Mouse (Mus musculus) MEL (cell line): Measurements from ENCODE around the gene Zfp689.

Source experiments
- CHD2 ChIP-seq: IDR thresholded peaks from 2 replicates; pipeline ENCODE4 v1.6.1; 2011; ENCODE audit warnings: low read length, improper control_type of control experiment
- CTCF ChIP-seq, 3 experiments: IDR thresholded peaks in 2 of 3; conservative IDR thresholded peaks in 1 of 3; 2 replicates each; pipeline ENCODE4 v1.5.1; 2011 to 2012; ENCODE audit warnings: low read length in 3 of 3, low read depth in 2 of 3, mild to moderate bottlenecking in 2 of 3, improper control_type of control experiment in 1 of 3, inconsistent platforms in 1 of 3, mixed read lengths in 1 of 3, moderate library complexity in 1 of 3; ENCODE audit not compliant: control insufficient read depth in 1 of 3, insufficient read depth in 1 of 3, poor library complexity in 1 of 3, severe bottlenecking in 1 of 3
- E2F4 ChIP-seq: IDR thresholded peaks from 2 replicates; pipeline ENCODE4 v1.6.1; 2011; ENCODE audit warnings: low read depth, low read length, improper control_type of control experiment, borderline replicate concordance
- EP300 ChIP-seq, 2 experiments: IDR thresholded peaks; 2 replicates each; pipeline ENCODE4 v1.6.1; 2011; ENCODE audit warnings: improper control_type of control experiment in 2 of 2, low read length in 2 of 2, low read depth in 1 of 2, mild to moderate bottlenecking in 1 of 2
- GABPA ChIP-seq: IDR thresholded peaks from 2 replicates; pipeline ENCODE4 v1.6.1; 2012; ENCODE audit warnings: low read depth, mild to moderate bottlenecking, inconsistent platforms, low read length, improper control_type of control experiment, moderate library complexity
- MXI1 ChIP-seq: IDR thresholded peaks from 2 replicates; pipeline ENCODE4 v1.6.1; 2011; ENCODE audit warnings: mild to moderate bottlenecking, low read depth, low read length, improper control_type of control experiment
- NRF1 ChIP-seq: IDR thresholded peaks from 2 replicates; pipeline ENCODE4 v1.6.1; 2014; ENCODE audit warnings: low read depth, mild to moderate bottlenecking, inconsistent platforms, low read length, improper control_type of control experiment, moderate library complexity; ENCODE audit not compliant: poor library complexity, insufficient read depth, severe bottlenecking
- POLR2A ChIP-seq, 2 experiments: IDR thresholded peaks; 2 replicates each; pipeline ENCODE4 v1.6.1; 2011 to 2012; ENCODE audit warnings: low read length in 2 of 2, mild to moderate bottlenecking in 2 of 2, control low read depth in 1 of 2, improper control_type of control experiment in 1 of 2, low read depth in 1 of 2, moderate library complexity in 1 of 2; ENCODE audit not compliant: control insufficient read depth in 1 of 2, insufficient read depth in 1 of 2, poor library complexity in 1 of 2
- POLR2AphosphoS2 ChIP-seq: IDR thresholded peaks from 2 replicates; pipeline ENCODE4 v1.6.1; 2011; ENCODE audit warnings: low read length, improper control_type of control experiment
- ZC3H11A ChIP-seq: IDR thresholded peaks from 2 replicates; pipeline ENCODE4 v1.6.1; 2012; ENCODE audit warnings: low read depth, mild to moderate bottlenecking, inconsistent platforms, low read length, improper control_type of control experiment
- ZNF384 ChIP-seq: IDR thresholded peaks from 2 replicates; pipeline ENCODE4 v1.6.1; 2012; ENCODE audit warnings: low read depth, mild to moderate bottlenecking, inconsistent platforms, low read length, improper control_type of control experiment

DNA sequence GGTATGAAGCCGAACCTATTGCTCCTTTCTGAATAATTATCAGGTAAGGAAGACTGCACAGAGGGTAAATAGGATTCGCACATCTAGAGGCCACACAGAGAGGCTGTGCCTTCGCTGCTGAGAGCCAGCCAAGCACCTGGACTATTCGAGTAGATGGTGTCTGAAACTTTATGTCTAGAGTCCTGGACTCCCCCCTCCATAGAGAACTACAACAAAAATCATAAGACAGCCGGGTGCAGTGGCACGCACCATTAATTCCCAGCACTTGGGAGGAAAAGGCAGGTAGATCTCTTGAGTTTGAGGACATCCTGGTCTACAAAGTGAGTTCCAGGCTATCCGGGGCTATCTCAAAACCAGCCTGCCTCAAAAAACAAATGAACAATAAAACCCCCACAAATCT is 1.0 kb upstream of the Zfp689 start:
- TF ChIP-seq EP300 (IDR thresholded peaks at IDR 0.05; ENCODE audit: low read depth in 1 of 2, low read length in 2 of 2) (no peak), E2F4 (no peak), CHD2 (no peak), CTCF (IDR thresholded peaks at IDR 0.05 in 2 of 3, conservative IDR thresholded peaks at IDR 0.05 in 1 of 3; ENCODE audit: control insufficient read depth in 1 of 3, insufficient read depth in 1 of 3, low read depth in 2 of 3, low read length in 3 of 3, poor library complexity in 1 of 3, severe bottlenecking in 1 of 3) (no peak), POLR2A (IDR thresholded peaks at IDR 0.05; ENCODE audit: control insufficient read depth in 1 of 2, insufficient read depth in 1 of 2, low read depth in 1 of 2, low read length in 2 of 2, poor library complexity in 1 of 2) (no peak), NRF1 (no peak), ZC3H11A (no peak), ZNF384 (no peak), MXI1 (no peak), GABPA (no peak), POLR2AphosphoS2 (no peak)
